Mouse (Mus musculus): ENCODE data around the gene Gm11992. TPM values are rescaled to one million over a fixed set of nuclear protein-coding genes. Genes with fewer than 3 reads are reported as not detected.

Gene Gm11992
- polyA plus RNA-seq (2015; fragmentation: Nextera tagmentation; extraction: Ambion mirVana), result 0.11 and 0.72 TPM in 2 replicates

GRCm38 (mm10) chr11:9048011-9048702 lies at the start of gene Gm11992:
Gene Gm11992 (plus strand): TSS chr11:9048594.

DNA sequence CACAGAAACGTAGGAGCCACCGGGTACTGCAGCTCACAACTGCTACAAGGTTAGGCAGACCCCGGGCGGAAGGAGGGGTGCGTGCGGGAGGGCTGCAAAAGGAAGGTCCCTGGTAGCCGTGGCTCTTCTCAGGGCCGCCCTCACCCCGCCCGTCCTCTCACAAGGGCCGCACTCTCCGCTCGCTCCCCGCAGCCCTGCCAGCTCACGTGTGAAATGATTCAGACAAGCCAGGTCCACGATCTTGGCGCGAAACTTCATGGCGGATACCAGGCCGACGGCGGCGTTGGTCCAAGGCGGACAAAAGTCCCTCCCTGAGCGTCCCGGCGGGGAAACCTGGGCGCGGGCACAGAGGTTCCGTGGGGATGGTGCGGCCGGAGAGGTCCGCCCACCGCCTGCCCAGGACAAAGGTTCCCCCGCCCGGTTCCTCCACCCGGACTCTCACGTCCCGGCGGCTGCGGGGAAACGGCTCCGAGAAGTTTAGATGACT lies 37.5 kb upstream of the Gm11992 start, which contains the start of gene Hus1:
Gene Hus1 (minus strand): TSS at position 339 of the 487 bp plus-strand sequence.

DNA sequence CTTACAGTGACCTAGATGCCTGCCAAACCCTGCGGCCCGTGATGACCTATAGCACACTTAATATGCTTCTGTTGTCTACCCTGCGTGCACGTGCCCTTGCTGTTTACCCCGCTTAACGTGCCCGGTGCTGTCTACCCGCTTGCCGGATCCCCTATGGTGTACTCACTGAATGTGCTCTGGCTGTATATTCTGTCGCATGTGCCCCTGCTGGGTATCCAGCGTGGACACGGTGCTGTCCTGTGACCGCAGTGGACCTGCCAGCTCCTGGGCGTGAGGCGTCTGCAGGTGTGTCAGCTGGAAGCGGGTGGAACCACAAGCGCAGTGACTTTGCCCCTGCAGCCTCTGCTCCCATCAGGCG lies 288 bp downstream of the Gm11992 start, which contains the start of gene Sun3:
Gene Sun3 (minus strand): TSS at position 289 of the 358 bp plus-strand sequence.

GRCm38 (mm10) chr11:9118050-9118420 lies 69.6 kb downstream of the Gm11992 start, which contains the start of gene Upp1:
Gene Upp1 (plus strand): TSS chr11:9118103.

Other genes with a start within 250 kb of the Gm11992 start
- gene Pkd1l1, start 75.3 kb upstream of the Gm11992 start, polyA plus RNA-seq (2015; fragmentation: Nextera tagmentation; extraction: Ambion mirVana), result 0.07 and 0.13 TPM in 2 replicates
- gene Hus1, start 37.4 kb upstream of the Gm11992 start, polyA plus RNA-seq (2015; fragmentation: Nextera tagmentation; extraction: Ambion mirVana), result 3.5 and 5.0 TPM in 2 replicates
- gene Sun3, start 397 bp downstream of the Gm11992 start, polyA plus RNA-seq (2015; fragmentation: Nextera tagmentation; extraction: Ambion mirVana), result not detected in 2 replicates
- gene Upp1, start 69.5 kb downstream of the Gm11992 start, polyA plus RNA-seq (2015; fragmentation: Nextera tagmentation; extraction: Ambion mirVana), result 11.3 and 12.9 TPM in 2 replicates
- 0.02 TPM in 1 of 2 replicates, not detected in the other for gene Abca13, start 143.3 kb downstream of the Gm11992 start, polyA plus RNA-seq (2015; fragmentation: Nextera tagmentation; extraction: Ambion mirVana)

Data from adrenal gland, postnatal 0 days (tissue).